Mouse (Mus musculus): ENCODE results near the gene Sik2. TPM values are rescaled to one million over a fixed set of nuclear protein-coding genes. Genes with fewer than 3 reads are reported as not detected.

Sik2 gene
- polyA plus RNA-seq, 1 experiment from 2014 or later = 15.7 TPM

DNA sequence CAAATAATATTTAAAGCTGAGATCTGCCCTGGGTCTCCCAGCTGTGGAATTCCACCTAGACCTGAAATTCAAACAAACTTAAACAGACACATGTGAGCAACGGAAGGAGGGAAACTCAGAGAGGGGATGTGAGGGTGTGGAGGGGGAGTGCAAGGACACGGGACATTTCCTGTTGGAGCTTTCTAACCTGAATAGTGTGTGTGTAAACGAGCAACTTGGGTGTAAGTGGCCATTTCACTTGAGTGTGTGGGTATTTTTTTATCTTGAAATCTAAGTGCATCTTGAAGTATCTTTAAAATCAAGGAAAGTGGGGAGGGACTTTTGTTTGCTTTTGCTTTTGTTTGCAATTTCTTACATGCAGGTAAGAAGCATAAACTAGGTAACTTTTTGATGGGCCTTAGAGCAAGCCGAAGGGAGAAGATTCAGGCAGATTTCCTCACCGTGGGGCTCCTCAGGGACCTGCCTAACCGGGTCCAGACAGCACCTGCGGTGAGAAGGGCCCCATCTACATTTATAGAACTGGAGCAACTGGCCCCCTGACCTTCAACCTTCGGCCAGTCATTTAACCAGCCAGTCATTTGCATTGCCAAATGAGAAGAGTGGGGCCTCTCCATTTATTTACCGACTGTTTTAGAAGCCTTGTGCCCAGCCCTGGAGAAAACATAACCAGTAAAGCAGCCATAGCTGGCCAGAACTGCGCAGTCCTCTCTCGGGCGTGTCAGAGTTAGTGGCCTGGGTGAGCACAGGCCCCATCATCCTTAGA is 161.1 kb downstream of the Sik2 start:
- H3K4me2 ChIP-seq = no peak overlapping the region
- H3K36me3 ChIP-seq (ENCODE audit: insufficient read depth) = peaks cover 24% of the 10 kb centered on the region
- no peaks in the 10 kb centered on the region for H3K9me3 ChIP-seq (ENCODE audit: low read depth, low read length)
- TF ChIP-seq CTCF (IDR thresholded peaks at IDR 0.05; ENCODE audit: low read depth) = no peak
- H3K27ac ChIP-seq (ENCODE audit: low read depth) = peak overlapping the region; percentile 33; the same call in 1 of the 2 replicates
- DNase-seq = no peak
- H3K4me1 ChIP-seq (ENCODE audit: insufficient read depth) = peaks cover 8% of the 10 kb centered on the region; the same call in 1 of the 2 replicates
- H3K4me3 ChIP-seq (ENCODE audit: low read depth, low read length) = no peak overlapping the region
- WGBS = 48% methylated on average over 12 of the region's 12 CpGs
- no peak for ATAC-seq (ENCODE audit: insufficient read depth)
- no peak overlapping the region for H3K9ac ChIP-seq
- no peaks in the 10 kb centered on the region for H3K27me3 ChIP-seq (ENCODE audit: insufficient read depth, low read length)

DNA sequence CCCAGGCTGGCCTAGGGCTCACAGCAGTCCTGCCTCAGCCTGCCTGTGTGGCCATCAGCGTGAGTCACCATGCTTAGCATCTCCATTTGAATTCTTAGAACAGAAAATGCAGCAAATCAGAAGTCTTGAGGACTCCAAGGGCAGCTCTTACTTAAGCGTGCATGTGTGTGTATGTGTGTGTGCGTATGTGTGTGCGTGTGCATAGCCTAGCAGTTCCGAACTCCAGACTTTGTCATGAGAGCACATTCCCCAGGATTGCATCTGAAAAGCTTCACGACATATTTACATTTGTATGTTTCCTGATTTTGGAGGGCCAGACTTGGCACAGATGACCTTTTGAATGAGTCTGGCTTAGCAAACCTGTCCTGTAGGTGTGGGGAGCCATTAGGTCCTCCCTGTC is 161.7 kb downstream of the Sik2 start:
- ATAC-seq (ENCODE audit: insufficient read depth) (no peak), DNase-seq (peak; percentile 32)
- H3K4me3 ChIP-seq (ENCODE audit: low read depth, low read length) = no peak overlapping the region
- no peaks in the 10 kb centered on the region for H3K27me3 ChIP-seq (ENCODE audit: insufficient read depth, low read length)
- no peaks in the 10 kb centered on the region for H3K9me3 ChIP-seq (ENCODE audit: low read depth, low read length)
- H3K36me3 ChIP-seq (ENCODE audit: insufficient read depth) = peaks cover 28% of the 10 kb centered on the region
- no peak overlapping the region for H3K9ac ChIP-seq
- no peak overlapping the region for H3K4me2 ChIP-seq
- TF ChIP-seq CTCF (IDR thresholded peaks at IDR 0.05; ENCODE audit: low read depth) = no peak
- 74% methylated on average over 6 of the region's 6 CpGs for WGBS
- H3K4me1 ChIP-seq (ENCODE audit: insufficient read depth) = peaks cover 8% of the 10 kb centered on the region; the same call in 1 of the 2 replicates
- H3K27ac ChIP-seq (ENCODE audit: low read depth) = peak overlapping the region; percentile 33; the same call in 1 of the 2 replicates

DNA sequence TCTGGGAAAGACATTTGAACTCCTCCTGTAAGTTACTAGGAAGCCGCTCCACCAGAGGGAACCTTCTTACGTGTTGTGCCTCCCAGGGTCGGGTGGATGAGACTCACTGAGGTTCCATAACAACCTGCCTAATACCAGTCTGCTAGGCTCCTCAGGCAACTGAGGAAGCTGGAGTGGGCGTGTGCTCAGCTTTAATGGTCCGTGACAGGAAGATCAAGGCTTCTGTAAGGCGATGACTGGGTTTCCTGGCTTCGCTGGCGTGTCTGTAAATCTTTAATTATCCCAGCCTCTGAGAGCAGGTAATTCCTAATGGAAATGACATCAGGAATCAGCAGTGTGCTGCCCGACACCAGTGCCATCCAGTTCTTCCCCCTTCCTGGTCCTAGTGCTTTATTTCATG is 163.3 kb downstream of the Sik2 start:
- no peaks in the 10 kb centered on the region for H3K9me3 ChIP-seq (ENCODE audit: low read depth, low read length)
- peaks cover 28% of the 10 kb centered on the region for H3K36me3 ChIP-seq (ENCODE audit: insufficient read depth)
- no peak overlapping the region for H3K9ac ChIP-seq
- no peak for ATAC-seq (ENCODE audit: insufficient read depth)
- no peak for TF ChIP-seq CTCF (IDR thresholded peaks at IDR 0.05; ENCODE audit: low read depth)
- no peaks in the 10 kb centered on the region for H3K27me3 ChIP-seq (ENCODE audit: insufficient read depth, low read length)
- H3K4me1 ChIP-seq (ENCODE audit: insufficient read depth) = 0 out of 2 replicates have a peak, but pooled peaks cover 3% of the 10 kb centered on the region
- H3K4me2 ChIP-seq = no peak overlapping the region
- H3K27ac ChIP-seq (ENCODE audit: low read depth) = no peak overlapping the region
- DNase-seq = no peak
- WGBS = 72% methylated on average over 9 of the region's 9 CpGs
- H3K4me3 ChIP-seq (ENCODE audit: low read depth, low read length) = no peak overlapping the region

DNA sequence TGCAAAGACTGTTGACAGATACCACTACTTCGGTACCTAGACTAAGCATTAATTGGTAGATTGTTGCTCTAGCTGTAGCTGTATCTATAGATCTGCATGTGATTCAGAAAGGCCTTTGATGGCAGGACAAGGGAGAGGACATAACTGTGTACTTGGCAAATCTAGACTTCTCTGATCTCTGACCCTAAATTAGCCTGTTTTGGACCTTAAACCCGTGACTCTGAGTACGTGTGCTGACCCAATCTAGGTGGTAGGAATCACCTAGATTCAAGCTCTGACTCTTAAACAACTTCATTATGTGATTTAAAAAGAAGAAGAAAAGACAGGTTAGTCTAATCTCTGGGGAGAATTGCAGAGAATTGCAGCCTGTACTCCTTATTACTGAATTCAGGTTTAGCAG is 163.8 kb downstream of the Sik2 start, which contains the start of gene Ppp2r1b:
Gene Ppp2r1b, plus strand, starts transcription at position 221 of the 400 bp plus-strand sequence.
- WGBS = 94% methylated on average over 3 of the region's 3 CpGs

More for the DNA sequence above, 163.8 kb downstream of the Sik2 start, which contains the start of gene Ppp2r1b:
- Histone ChIP-seq H3K27me3 (ENCODE audit: insufficient read depth, low read length) (no peaks in the 10 kb centered on the region), H3K4me3 (ENCODE audit: low read depth, low read length) (no peak within 1 kb of the TSS), H3K4me2 (no peak within 1 kb of the TSS), H3K9ac (no peak within 1 kb of the TSS), H3K36me3 (ENCODE audit: insufficient read depth) (peaks cover 28% of the 10 kb centered on the region), H3K27ac (ENCODE audit: low read depth) (no peak within 1 kb of the TSS), H3K9me3 (ENCODE audit: low read depth, low read length) (no peaks in the 10 kb centered on the region), H3K4me1 (ENCODE audit: insufficient read depth) (no peaks in the 10 kb centered on the region)
- TF ChIP-seq CTCF (IDR thresholded peaks at IDR 0.05; ENCODE audit: low read depth) = no peak
- ATAC-seq (ENCODE audit: insufficient read depth) (no peak), DNase-seq (no peak)

Other genes with a start within 250 kb of the Sik2 start
- gene Fdxacb1, start 240.8 kb downstream of the Sik2 start, polyA plus RNA-seq (2014; fragmentation: Nextera tagmentation; extraction: Ambion mirVana) = 15.2 and 15.3 TPM in 2 replicates
- 39.5 and 43.7 TPM in 2 replicates for gene Alg9, start 234.1 kb downstream of the Sik2 start, polyA plus RNA-seq (2014; fragmentation: Nextera tagmentation; extraction: Ambion mirVana)
- gene 1110032A03Rik, start 233.6 kb downstream of the Sik2 start, polyA plus RNA-seq (2014; fragmentation: Nextera tagmentation; extraction: Ambion mirVana) = 29.1 and 30.3 TPM in 2 replicates
- 72.9 and 73.7 TPM in 2 replicates for gene Ppp2r1b, start 163.8 kb downstream of the Sik2 start, polyA plus RNA-seq (2014; fragmentation: Nextera tagmentation; extraction: Ambion mirVana)
- gene Btg4, start 51.8 kb upstream of the Sik2 start, polyA plus RNA-seq (2014; fragmentation: Nextera tagmentation; extraction: Ambion mirVana) = not detected in 2 replicates
- 5.4 and 7.3 TPM in 2 replicates for gene Layn, start 68.0 kb upstream of the Sik2 start, polyA plus RNA-seq (2014; fragmentation: Nextera tagmentation; extraction: Ambion mirVana)
- gene 4833427G06Rik, start 93.0 kb upstream of the Sik2 start, polyA plus RNA-seq (2014; fragmentation: Nextera tagmentation; extraction: Ambion mirVana) = 0.58 TPM in 1 of 2 replicates, not detected in the other
- gene Gm32742, start 156.4 kb upstream of the Sik2 start, polyA plus RNA-seq (2014; fragmentation: Nextera tagmentation; extraction: Ambion mirVana) = 0.03 TPM in 1 of 2 replicates, not detected in the other
- not detected in 2 replicates for gene Pou2af1, start 204.6 kb upstream of the Sik2 start, polyA plus RNA-seq (2014; fragmentation: Nextera tagmentation; extraction: Ambion mirVana)

All from lung, embryonic 14.5 days (tissue).